Mouse (Mus musculus) ES-Bruce4 (cell line): ENCODE results near the gene Metap2. TPM values are rescaled to one million over a fixed set of nuclear protein-coding genes. Genes with fewer than 3 reads are reported as not detected.

Experiments
- H3K27ac ChIP-seq: 2 replicates; pipeline ENCODE4 v1.5.1; 2012; ENCODE audit warnings: low read length, inconsistent platforms; ENCODE audit not compliant: insufficient read depth
- H3K27me3 ChIP-seq: 2 replicates; pipeline ENCODE4 v1.6.1; 2012; ENCODE audit warnings: mild to moderate bottlenecking, low read length, inconsistent platforms; ENCODE audit not compliant: control insufficient read depth, poor library complexity, insufficient read depth, severe bottlenecking
- H3K36me3 ChIP-seq: 2 replicates; pipeline ENCODE4 v1.6.1; 2012; ENCODE audit warnings: inconsistent platforms, mild to moderate bottlenecking, low read length, moderate library complexity; ENCODE audit not compliant: control insufficient read depth, poor library complexity, insufficient read depth, severe bottlenecking
- H3K4me1 ChIP-seq: one replicate; pipeline ENCODE4 v1.8.1; 2011; ENCODE audit warnings: low read length; ENCODE audit not compliant: control insufficient read depth, insufficient read depth
- H3K4me3 ChIP-seq: 2 replicates; pipeline ENCODE4 v1.5.1; 2011; ENCODE audit warnings: low read depth, mild to moderate bottlenecking, low read length
- H3K9ac ChIP-seq: 2 replicates; pipeline ENCODE4 v1.6.1; 2012; ENCODE audit warnings: low read depth, mild to moderate bottlenecking, inconsistent platforms; ENCODE audit not compliant: poor library complexity, severe bottlenecking
- H3K9me3 ChIP-seq: replicated peaks from 2 replicates; pipeline ENCODE4 v1.6.1; 2012; ENCODE audit warnings: mild to moderate bottlenecking, low read length, inconsistent platforms; ENCODE audit not compliant: control insufficient read depth, poor library complexity, insufficient read depth, severe bottlenecking
- CTCF ChIP-seq: IDR thresholded peaks from one replicate; pipeline ENCODE4 v1.8.1; 2011; ENCODE audit warnings: low read depth, low read length
- EP300 ChIP-seq: IDR thresholded peaks from 2 replicates; pipeline ENCODE4 v1.6.1; 2011; ENCODE audit warnings: low read depth, low read length; ENCODE audit not compliant: insufficient read depth
- POLR2A ChIP-seq: IDR thresholded peaks from one replicate; pipeline ENCODE4 v1.8.1; 2011; ENCODE audit warnings: low read length; ENCODE audit not compliant: insufficient read depth
- polyA plus RNA-seq: library from polyadenylated mRNA; stranded (reverse); fragments of >200 nt; gene quantifications from 2 replicates; pipeline ENCODE4 v1.2.4, GENCODE M21; 2011; ENCODE audit warnings: low read depth; ENCODE audit not compliant: missing spikeins, insufficient read depth, insufficient read length

Metap2 gene
- polyA plus RNA-seq, 1 experiment, result 328 TPM

GRCm38 (mm10) chr10:93915531-93916275, 18.8 kb upstream of the Metap2 start:
- Histone ChIP-seq H3K4me3 (no peak overlapping the region), H3K9ac (no peak overlapping the region), H3K4me1 (peaks cover 5% of the 10 kb centered on the region), H3K27me3 (no peaks in the 10 kb centered on the region), H3K27ac (no peak overlapping the region), H3K36me3 (no peaks in the 10 kb centered on the region), H3K9me3 (no peaks in the 10 kb centered on the region)
- no peak for TF ChIP-seq EP300
- no peak for TF ChIP-seq CTCF
- no peak for TF ChIP-seq POLR2A

GRCm38 (mm10) chr10:93913525-93913924, 16.6 kb upstream of the Metap2 start:
- H3K9ac ChIP-seq, result no peak overlapping the region
- no peaks in the 10 kb centered on the region for H3K27me3 ChIP-seq
- H3K27ac ChIP-seq, result no peak overlapping the region
- H3K4me3 ChIP-seq, result no peak overlapping the region
- no peaks in the 10 kb centered on the region for H3K36me3 ChIP-seq
- TF ChIP-seq CTCF (no peak), POLR2A (no peak), EP300 (no peak)
- no peaks in the 10 kb centered on the region for H3K9me3 ChIP-seq
- H3K4me1 ChIP-seq, result peaks cover 7% of the 10 kb centered on the region

GRCm38 (mm10) chr10:93912917-93913316, 16.0 kb upstream of the Metap2 start:
- H3K9me3 ChIP-seq, result no peaks in the 10 kb centered on the region
- H3K27ac ChIP-seq, result no peak overlapping the region
- no peaks in the 10 kb centered on the region for H3K27me3 ChIP-seq
- no peaks in the 10 kb centered on the region for H3K36me3 ChIP-seq
- H3K4me1 ChIP-seq, result peaks cover 7% of the 10 kb centered on the region
- H3K9ac ChIP-seq, result no peak overlapping the region
- TF ChIP-seq CTCF, result no peak
- no peak for TF ChIP-seq POLR2A
- no peak for TF ChIP-seq EP300
- no peak overlapping the region for H3K4me3 ChIP-seq

- H3K4me3 ChIP-seq, result no peak overlapping the region
- no peaks in the 10 kb centered on the region for H3K36me3 ChIP-seq
- TF ChIP-seq EP300, result no peak
- no peak for TF ChIP-seq POLR2A
- TF ChIP-seq CTCF, result no peak
- H3K27ac ChIP-seq, result no peak overlapping the region
- H3K4me1 ChIP-seq, result peaks cover 7% of the 10 kb centered on the region
- H3K9ac ChIP-seq, result no peak overlapping the region
- no peaks in the 10 kb centered on the region for H3K27me3 ChIP-seq
- H3K9me3 ChIP-seq, result no peaks in the 10 kb centered on the region
Observed at GRCm38 (mm10) chr10:93912136-93912855, 15.4 kb upstream of the Metap2 start.

- no peak overlapping the region for H3K4me3 ChIP-seq
- peaks cover 7% of the 10 kb centered on the region for H3K4me1 ChIP-seq
- no peak overlapping the region for H3K9ac ChIP-seq
- TF ChIP-seq CTCF (no peak), EP300 (no peak), POLR2A (no peak)
- no peak overlapping the region for H3K27ac ChIP-seq
- no peaks in the 10 kb centered on the region for H3K9me3 ChIP-seq
- H3K27me3 ChIP-seq, result no peaks in the 10 kb centered on the region
- no peaks in the 10 kb centered on the region for H3K36me3 ChIP-seq
Observed at GRCm38 (mm10) chr10:93911326-93911725, 14.4 kb upstream of the Metap2 start.

- Histone ChIP-seq H3K9ac (no peak overlapping the region), H3K27me3 (no peaks in the 10 kb centered on the region), H3K4me1 (peaks cover 3% of the 10 kb centered on the region), H3K27ac (no peak overlapping the region), H3K4me3 (no peak overlapping the region), H3K36me3 (no peaks in the 10 kb centered on the region), H3K9me3 (no peaks in the 10 kb centered on the region)
- no peak for TF ChIP-seq POLR2A
- TF ChIP-seq CTCF, result no peak
- no peak for TF ChIP-seq EP300
Observed at GRCm38 (mm10) chr10:93909811-93910446, 13.0 kb upstream of the Metap2 start.
